Mouse (Mus musculus): ENCODE measurements around the gene Plekhh2. TPM values are rescaled to one million over a fixed set of nuclear protein-coding genes. Genes with fewer than 3 reads are reported as not detected.

Plekhh2 gene
- polyA plus RNA-seq, 1 experiment from 2014 or later = 5.0 TPM

- H3K4me1 ChIP-seq = peaks cover 21% of the 10 kb centered on the region
- no peak overlapping the region for H3K4me3 ChIP-seq
- H3K36me3 ChIP-seq = peaks cover 8% of the 10 kb centered on the region; the same call in 1 of the 2 replicates
- no peaks in the 10 kb centered on the region for H3K27me3 ChIP-seq (ENCODE audit: low read depth, poor library complexity, severe bottlenecking)
- H3K27ac ChIP-seq = no peak overlapping the region
- no peaks in the 10 kb centered on the region for H3K9me3 ChIP-seq (replicated peaks)
- WGBS = 91% methylated on average over 10 of the region's 10 CpGs
- DNase-seq (ENCODE audit: low spot score) = peak; percentile 20
Measured at GRCm38 (mm10) chr17:84603709-84604420, 92.2 kb downstream of the Plekhh2 start.

GRCm38 (mm10) chr17:84606976-84607375 is 95.3 kb downstream of the Plekhh2 start:
- peaks cover 15% of the 10 kb centered on the region for H3K4me1 ChIP-seq
- H3K27ac ChIP-seq = no peak overlapping the region
- H3K9me3 ChIP-seq (replicated peaks) = no peaks in the 10 kb centered on the region
- 47% methylated on average over 13 of the region's 13 CpGs for whole genome bisulfite sequencing
- H3K4me3 ChIP-seq = no peak overlapping the region
- DNase-seq (ENCODE audit: low spot score) = no peak
- no peaks in the 10 kb centered on the region for H3K27me3 ChIP-seq (ENCODE audit: low read depth, poor library complexity, severe bottlenecking)
- H3K36me3 ChIP-seq = peaks cover 15% of the 10 kb centered on the region; the same call in 1 of the 2 replicates

- Histone ChIP-seq H3K4me3 (no peak overlapping the region), H3K27ac (no peak overlapping the region), H3K36me3 (peaks cover 19% of the 10 kb centered on the region; the same call in 1 of the 2 replicates), H3K4me1 (peaks cover 19% of the 10 kb centered on the region), H3K9me3 (replicated peaks) (no peaks in the 10 kb centered on the region), H3K27me3 (ENCODE audit: low read depth, poor library complexity, severe bottlenecking) (no peaks in the 10 kb centered on the region)
- DNase-seq (ENCODE audit: low spot score) = no peak
- whole genome bisulfite sequencing = 60% methylated on average over 5 of the region's 5 CpGs
Measured at GRCm38 (mm10) chr17:84607617-84608016, 95.9 kb downstream of the Plekhh2 start.

GRCm38 (mm10) chr17:84608606-84609005 is 96.9 kb downstream of the Plekhh2 start:
- peaks cover 26% of the 10 kb centered on the region for H3K36me3 ChIP-seq
- H3K4me1 ChIP-seq = peaks cover 17% of the 10 kb centered on the region
- no peak overlapping the region for H3K4me3 ChIP-seq
- no peaks in the 10 kb centered on the region for H3K27me3 ChIP-seq (ENCODE audit: low read depth, poor library complexity, severe bottlenecking)
- no peak for DNase-seq (ENCODE audit: low spot score)
- H3K9me3 ChIP-seq (replicated peaks) = peaks cover 3% of the 10 kb centered on the region; the same call in 1 of the 2 replicates
- 83% methylated on average over 4 of the region's 4 CpGs for WGBS
- H3K27ac ChIP-seq = no peak overlapping the region

- no peaks in the 10 kb centered on the region for H3K27me3 ChIP-seq (ENCODE audit: low read depth, poor library complexity, severe bottlenecking)
- no peak overlapping the region for H3K27ac ChIP-seq
- DNase-seq (ENCODE audit: low spot score) = no peak
- peaks cover 17% of the 10 kb centered on the region for H3K4me1 ChIP-seq
- H3K36me3 ChIP-seq = peaks cover 35% of the 10 kb centered on the region
- no peak overlapping the region for H3K4me3 ChIP-seq
- peaks cover 3% of the 10 kb centered on the region; the same call in 1 of the 2 replicates for H3K9me3 ChIP-seq (replicated peaks)
- WGBS = 78% methylated on average over 9 of the region's 9 CpGs
Measured at GRCm38 (mm10) chr17:84611500-84611899, 99.8 kb downstream of the Plekhh2 start.

- no peak overlapping the region for H3K27ac ChIP-seq
- H3K9me3 ChIP-seq (replicated peaks) = peaks cover 3% of the 10 kb centered on the region; the same call in 1 of the 2 replicates
- no peak overlapping the region for H3K4me3 ChIP-seq
- 33% methylated on average over 7 of the region's 7 CpGs for WGBS
- H3K36me3 ChIP-seq = peaks cover 33% of the 10 kb centered on the region
- no peaks in the 10 kb centered on the region for H3K27me3 ChIP-seq (ENCODE audit: low read depth, poor library complexity, severe bottlenecking)
- peaks cover 17% of the 10 kb centered on the region for H3K4me1 ChIP-seq
- DNase-seq (ENCODE audit: low spot score) = no peak
Measured at GRCm38 (mm10) chr17:84611971-84612370, 100.3 kb downstream of the Plekhh2 start.

- Histone ChIP-seq H3K36me3 (peaks cover 27% of the 10 kb centered on the region), H3K27me3 (ENCODE audit: low read depth, poor library complexity, severe bottlenecking) (no peaks in the 10 kb centered on the region), H3K27ac (no peak overlapping the region), H3K4me3 (no peak overlapping the region), H3K4me1 (peaks cover 18% of the 10 kb centered on the region), H3K9me3 (replicated peaks) (peaks cover 3% of the 10 kb centered on the region; the same call in 1 of the 2 replicates)
- DNase-seq (ENCODE audit: low spot score) = peak; percentile 12
- WGBS = 92% methylated on average over 11 of the region's 11 CpGs
Measured at GRCm38 (mm10) chr17:84615811-84616210, 104.1 kb downstream of the Plekhh2 start.

GRCm38 (mm10) chr17:84616526-84617074 is 104.9 kb downstream of the Plekhh2 start:
- H3K27me3 ChIP-seq (ENCODE audit: low read depth, poor library complexity, severe bottlenecking) = no peaks in the 10 kb centered on the region
- no peak for DNase-seq (ENCODE audit: low spot score)
- no peak overlapping the region for H3K4me3 ChIP-seq
- no peak overlapping the region for H3K27ac ChIP-seq
- peaks cover 24% of the 10 kb centered on the region for H3K36me3 ChIP-seq
- 89% methylated on average over 6 of the region's 6 CpGs for WGBS
- H3K4me1 ChIP-seq = peaks cover 18% of the 10 kb centered on the region
- H3K9me3 ChIP-seq (replicated peaks) = peaks cover 3% of the 10 kb centered on the region; the same call in 1 of the 2 replicates

GRCm38 (mm10) chr17:84617953-84618352 is 106.3 kb downstream of the Plekhh2 start:
- 93% methylated on average over 6 of the region's 6 CpGs for WGBS
- Histone ChIP-seq H3K36me3 (peaks cover 15% of the 10 kb centered on the region), H3K4me3 (no peak overlapping the region), H3K9me3 (replicated peaks) (peaks cover 3% of the 10 kb centered on the region; the same call in 1 of the 2 replicates), H3K27me3 (ENCODE audit: low read depth, poor library complexity, severe bottlenecking) (no peaks in the 10 kb centered on the region), H3K27ac (no peak overlapping the region), H3K4me1 (peaks cover 22% of the 10 kb centered on the region)
- DNase-seq (ENCODE audit: low spot score) = peak; percentile 15

- no peaks in the 10 kb centered on the region for H3K27me3 ChIP-seq (ENCODE audit: low read depth, poor library complexity, severe bottlenecking)
- no peak for DNase-seq (ENCODE audit: low spot score)
- H3K4me1 ChIP-seq = peaks cover 24% of the 10 kb centered on the region
- no peak overlapping the region for H3K4me3 ChIP-seq
- H3K9me3 ChIP-seq (replicated peaks) = peaks cover 5% of the 10 kb centered on the region; the same call in 1 of the 2 replicates
- peak overlapping the region; percentile 66; the same call in 1 of the 2 replicates for H3K27ac ChIP-seq
- H3K36me3 ChIP-seq = peaks cover 8% of the 10 kb centered on the region
- WGBS = 86% methylated on average over 7 of the region's 7 CpGs
Measured at GRCm38 (mm10) chr17:84619112-84619511, 107.4 kb downstream of the Plekhh2 start.

GRCm38 (mm10) chr17:84620076-84620475 is 108.4 kb downstream of the Plekhh2 start:
- no peak for DNase-seq (ENCODE audit: low spot score)
- WGBS = 83% methylated on average over 3 of the region's 3 CpGs
- H3K9me3 ChIP-seq (replicated peaks) = peaks cover 9% of the 10 kb centered on the region; the same call in 1 of the 2 replicates
- 0 out of 2 replicates have a peak, but pooled peaks cover 8% of the 10 kb centered on the region for H3K36me3 ChIP-seq
- 0 out of 2 replicates have a peak overlapping the region, but pooled peaks have one; percentile 16 for H3K27ac ChIP-seq
- H3K4me1 ChIP-seq = peaks cover 24% of the 10 kb centered on the region
- no peak overlapping the region for H3K4me3 ChIP-seq
- no peaks in the 10 kb centered on the region for H3K27me3 ChIP-seq (ENCODE audit: low read depth, poor library complexity, severe bottlenecking)

- WGBS = 89% methylated on average over 6 of the region's 6 CpGs
- Histone ChIP-seq H3K4me1 (peaks cover 24% of the 10 kb centered on the region), H3K4me3 (no peak overlapping the region), H3K9me3 (replicated peaks) (peaks cover 9% of the 10 kb centered on the region; the same call in 1 of the 2 replicates), H3K36me3 (0 out of 2 replicates have a peak, but pooled peaks cover 8% of the 10 kb centered on the region), H3K27ac (0 out of 2 replicates have a peak overlapping the region, but pooled peaks have one; percentile 10), H3K27me3 (ENCODE audit: low read depth, poor library complexity, severe bottlenecking) (no peaks in the 10 kb centered on the region)
- DNase-seq (ENCODE audit: low spot score) = no peak
Measured at GRCm38 (mm10) chr17:84620610-84621009, 108.9 kb downstream of the Plekhh2 start.

GRCm38 (mm10) chr17:84621209-84621608 is 109.5 kb downstream of the Plekhh2 start:
- H3K27ac ChIP-seq = peak overlapping the region; percentile 62
- H3K4me3 ChIP-seq = no peak overlapping the region
- 0 out of 2 replicates have a peak, but pooled peaks cover 8% of the 10 kb centered on the region for H3K36me3 ChIP-seq
- WGBS = 88% methylated on average over 6 of the region's 6 CpGs
- peaks cover 24% of the 10 kb centered on the region for H3K4me1 ChIP-seq
- H3K9me3 ChIP-seq (replicated peaks) = peaks cover 9% of the 10 kb centered on the region; the same call in 1 of the 2 replicates
- no peak for DNase-seq (ENCODE audit: low spot score)
- H3K27me3 ChIP-seq (ENCODE audit: low read depth, poor library complexity, severe bottlenecking) = no peaks in the 10 kb centered on the region
